Mouse (Mus musculus) embryonic facial prominence, embryonic 11.5 days (tissue): ENCODE results near the gene Gm20388. TPM values are rescaled to one million over a fixed set of nuclear protein-coding genes. Genes with fewer than 3 reads are reported as not detected.

Experiments used
- ATAC-seq: fragments of 200-750 bp; cut with Nextera tagmentation; replicated peaks from 2 replicates; pipeline ENCODE4 v1.8.0; 2017; ENCODE audit warnings: low read depth; ENCODE audit not compliant: insufficient number of reproducible peaks, low FRiP score, low TSS enrichment
- DNase-seq: peaks from one replicate; pipeline ENCODE4 v3.0.0-alpha.2; 2015; ENCODE audit warnings: low spot score
- H3K27ac ChIP-seq: fragments of 300-500 bp; sonication (generic); replicated peaks from 2 replicates; pipeline ENCODE4 v1.5.1; 2014; ENCODE audit warnings: mild to moderate bottlenecking, low read depth, low read length, control low read depth
- H3K27me3 ChIP-seq: fragments of 300-500 bp; sonication (generic); 2 replicates; pipeline ENCODE4 v1.6.1; 2014; ENCODE audit warnings: mild to moderate bottlenecking, low read length, moderate library complexity, mixed read lengths; ENCODE audit not compliant: control insufficient read depth, insufficient read depth
- H3K36me3 ChIP-seq: fragments of 300-500 bp; sonication (generic); replicated peaks from 2 replicates; pipeline ENCODE4 v1.6.1; 2014; ENCODE audit warnings: low read depth, mild to moderate bottlenecking, low read length, moderate library complexity, mixed read lengths; ENCODE audit not compliant: control insufficient read depth, insufficient read depth
- H3K4me1 ChIP-seq: fragments of 300-500 bp; sonication (generic); 2 replicates; pipeline ENCODE4 v1.6.1; 2014; ENCODE audit warnings: low read length, mixed read lengths; ENCODE audit not compliant: control insufficient read depth, insufficient read depth
- H3K4me2 ChIP-seq: fragments of 300-500 bp; sonication (generic); 2 replicates; pipeline ENCODE4 v1.6.1; 2014; ENCODE audit warnings: low read depth, mild to moderate bottlenecking, control low read depth, low read length, moderate library complexity
- H3K4me3 ChIP-seq: fragments of 300-500 bp; sonication (generic); 2 replicates; pipeline ENCODE4 v1.5.1; 2014; ENCODE audit warnings: low read depth, low read length, control low read depth
- H3K9ac ChIP-seq: fragments of 300-500 bp; sonication (generic); replicated peaks from 2 replicates; pipeline ENCODE4 v1.6.1; 2014; ENCODE audit warnings: mild to moderate bottlenecking, control low read depth, low read length
- H3K9me3 ChIP-seq: fragments of 300-500 bp; sonication (generic); replicated peaks from 2 replicates; pipeline ENCODE4 v1.6.1; 2016; ENCODE audit warnings: mild to moderate bottlenecking, low read length, inconsistent platforms, mixed read lengths; ENCODE audit not compliant: control insufficient read depth
- WGBS: fragments of 180-500 bp; shearing (Covaris S2); extraction: QIAGEN DNeasy Blood & Tissue Kit; methylation state at CpG from one replicate; pipeline ENCODE4 v1.1.7; 2014; 5-methylcytosine and 5-hydroxymethylcytosine counted together
- polyA plus RNA-seq: library from polyadenylated mRNA; unstranded; fragments of >200 nt; fragmentation: Nextera tagmentation; extraction: Ambion mirVana; gene quantifications from 2 replicates; pipeline ENCODE4 v1.2.1, GENCODE M21; 2014

Gm20388 gene
- polyA plus RNA-seq, 1 experiment from 2014 or later, result 3.1 TPM

- 82% methylated on average over 9 of the region's 9 CpGs for WGBS
- H3K9me3 ChIP-seq, result no peaks in the 10 kb centered on the region
Measured at GRCm38 (mm10) chr8:121749501-121749900, 1838.9 kb downstream of the Gm20388 start.

GRCm38 (mm10) chr8:121750512-121750911 is 1839.9 kb downstream of the Gm20388 start:
- H3K4me2 ChIP-seq, result no peak overlapping the region
- no peaks in the 10 kb centered on the region for H3K27me3 ChIP-seq
- H3K4me1 ChIP-seq, result no peaks in the 10 kb centered on the region
- H3K27ac ChIP-seq, result no peak overlapping the region
- no peaks in the 10 kb centered on the region for H3K36me3 ChIP-seq
- WGBS, result 35% methylated on average over 3 of the region's 3 CpGs
- H3K4me3 ChIP-seq, result no peak overlapping the region
- DNase-seq (no peak), ATAC-seq (no peak)
- no peak overlapping the region for H3K9ac ChIP-seq
- H3K9me3 ChIP-seq, result no peaks in the 10 kb centered on the region

More at GRCm38 (mm10) chr8:121749501-121749900, 1838.9 kb downstream of the Gm20388 start:
- Histone ChIP-seq H3K27ac (no peak overlapping the region), H3K36me3 (no peaks in the 10 kb centered on the region), H3K27me3 (no peaks in the 10 kb centered on the region), H3K4me1 (no peaks in the 10 kb centered on the region), H3K9ac (no peak overlapping the region), H3K4me3 (no peak overlapping the region), H3K4me2 (no peak overlapping the region)
- ATAC-seq (no peak), DNase-seq (no peak)

- ATAC-seq (no peak), DNase-seq (peak; percentile 72)
- WGBS, result 29% methylated on average over 3 of the region's 3 CpGs
Measured at GRCm38 (mm10) chr8:121751407-121751806, 1840.8 kb downstream of the Gm20388 start.

GRCm38 (mm10) chr8:121758470-121758869 is 1847.8 kb downstream of the Gm20388 start:
- Histone ChIP-seq H3K27ac (no peak overlapping the region), H3K4me1 (no peaks in the 10 kb centered on the region), H3K4me3 (no peak overlapping the region), H3K27me3 (no peaks in the 10 kb centered on the region), H3K9me3 (no peaks in the 10 kb centered on the region), H3K4me2 (no peak overlapping the region), H3K9ac (no peak overlapping the region), H3K36me3 (no peaks in the 10 kb centered on the region)
- DNase-seq (no peak), ATAC-seq (no peak)
- 72% methylated on average over 12 of the region's 12 CpGs for WGBS

More at GRCm38 (mm10) chr8:121751407-121751806, 1840.8 kb downstream of the Gm20388 start:
- H3K9me3 ChIP-seq, result no peaks in the 10 kb centered on the region
- H3K4me2 ChIP-seq, result no peak overlapping the region
- no peak overlapping the region for H3K27ac ChIP-seq
- H3K4me3 ChIP-seq, result no peak overlapping the region
- H3K36me3 ChIP-seq, result no peaks in the 10 kb centered on the region
- no peak overlapping the region for H3K9ac ChIP-seq
- H3K27me3 ChIP-seq, result no peaks in the 10 kb centered on the region
- no peaks in the 10 kb centered on the region for H3K4me1 ChIP-seq

- DNase-seq (no peak), ATAC-seq (no peak)
- Histone ChIP-seq H3K9ac (no peak overlapping the region), H3K9me3 (no peaks in the 10 kb centered on the region), H3K27me3 (no peaks in the 10 kb centered on the region), H3K4me1 (no peaks in the 10 kb centered on the region), H3K4me3 (no peak overlapping the region), H3K36me3 (no peaks in the 10 kb centered on the region), H3K27ac (no peak overlapping the region), H3K4me2 (no peak overlapping the region)
- 81% methylated on average over 7 of the region's 7 CpGs for WGBS
Measured at GRCm38 (mm10) chr8:121760484-121760883, 1849.8 kb downstream of the Gm20388 start.

GRCm38 (mm10) chr8:121761480-121761879 is 1850.8 kb downstream of the Gm20388 start:
- Histone ChIP-seq H3K36me3 (no peaks in the 10 kb centered on the region), H3K27ac (no peak overlapping the region), H3K4me1 (no peaks in the 10 kb centered on the region), H3K27me3 (no peaks in the 10 kb centered on the region), H3K9me3 (no peaks in the 10 kb centered on the region), H3K4me3 (no peak overlapping the region), H3K9ac (no peak overlapping the region), H3K4me2 (no peak overlapping the region)
- DNase-seq, result peak; percentile 91
- no peak for ATAC-seq
- 30% methylated on average over 10 of the region's 10 CpGs for WGBS

GRCm38 (mm10) chr8:121762999-121763699 is 1852.5 kb downstream of the Gm20388 start:
- Histone ChIP-seq H3K27ac (no peak overlapping the region), H3K4me3 (no peak overlapping the region), H3K9me3 (no peaks in the 10 kb centered on the region), H3K9ac (no peak overlapping the region), H3K36me3 (no peaks in the 10 kb centered on the region), H3K4me1 (no peaks in the 10 kb centered on the region), H3K27me3 (no peaks in the 10 kb centered on the region), H3K4me2 (no peak overlapping the region)
- no peak; the same call in 1 of the 2 replicates for ATAC-seq
- WGBS, result 52% methylated on average over 7 of the region's 7 CpGs
- DNase-seq, result no peak

- Histone ChIP-seq H3K4me3 (no peak overlapping the region), H3K9me3 (no peaks in the 10 kb centered on the region), H3K27me3 (no peaks in the 10 kb centered on the region), H3K27ac (no peak overlapping the region), H3K4me2 (no peak overlapping the region), H3K9ac (no peak overlapping the region), H3K4me1 (no peaks in the 10 kb centered on the region), H3K36me3 (no peaks in the 10 kb centered on the region)
- WGBS, result 71% methylated on average over 9 of the region's 9 CpGs
- no peak for DNase-seq
- ATAC-seq, result no peak; the same call in 1 of the 2 replicates
Measured at GRCm38 (mm10) chr8:121763700-121764013, 1853.0 kb downstream of the Gm20388 start.
